In genomic region chr16:29772609-29772988, GRCm38 (mm10) we compare ENCODE assay signal across 16 mouse cellular contexts.
DNase-seq lines count a peak whose midpoint lies in the region; ATAC-seq lines count a peak whose summit lies in the region.
"Had no signal": no experiment of that assay in that cellular context is flagged by ENCODE, and none has a peak within 500 bp of the region (broad histone marks: within the 10 kb centered on the region; RNA-seq: fewer than 3 reads in every experiment).

No protein-coding gene starts in this region.

- no peak overlapping the region for H3K4me3 ChIP-seq in hindbrain, embryonic 10.5 days
- no peak overlapping the region for H3K4me3 ChIP-seq in hindbrain, embryonic 11.5 days (ENCODE audit: low read depth, low read length)
- H3K4me3 ChIP-seq: forebrain, embryonic 12.5 days; limb, embryonic 12.5 days; megakaryocyte, embryonic 14.5 days had no signal

- no peak for DNase-seq in hindbrain, embryonic 10.5 days (ENCODE audit: low spot score)
- no peak for DNase-seq in hindbrain, embryonic 11.5 days (ENCODE audit: low spot score)
- peak; percentile 29 to 44 for DNase-seq in lung, postnatal 4 days
- DNase-seq in lung, postnatal 14 days: no peak
- no peak for DNase-seq in testis, postnatal 14 days (ENCODE audit: low spot score)
- DNase-seq: gastrocnemius, postnatal 25 days; kidney, adult 2 months; kidney, postnatal 4 days; liver, postnatal 0 days; right cerebral cortex, postnatal 25 days had no signal

- peaks cover 55% of the 10 kb centered on the region for H3K27me3 ChIP-seq in hindbrain, embryonic 10.5 days (ENCODE audit: insufficient read depth, poor library complexity, severe bottlenecking)
- 0 out of 2 replicates have a peak, but pooled peaks cover 2% of the 10 kb centered on the region for H3K27me3 ChIP-seq in hindbrain, embryonic 11.5 days (ENCODE audit: control insufficient read depth, insufficient read depth, low read length)

- no peak overlapping the region for H3K4me2 ChIP-seq in hindbrain, embryonic 11.5 days (replicated peaks; ENCODE audit: low read depth, low read length)
- H3K4me2 ChIP-seq: forebrain, embryonic 12.5 days; heart, embryonic 11.5 days; limb, embryonic 12.5 days had no signal

- H3K9ac ChIP-seq in hindbrain, embryonic 11.5 days (ENCODE audit: low read depth, low read length): no peak overlapping the region
- H3K9ac ChIP-seq: forebrain, embryonic 12.5 days; limb, embryonic 12.5 days; liver, postnatal 0 days had no signal

- no peaks in the 10 kb centered on the region for H3K36me3 ChIP-seq in hindbrain, embryonic 10.5 days
- H3K36me3 ChIP-seq in hindbrain, embryonic 11.5 days (ENCODE audit: control insufficient read depth, insufficient read depth, low read length): no peaks in the 10 kb centered on the region
- H3K36me3 ChIP-seq: forebrain, embryonic 12.5 days; limb, embryonic 12.5 days had no signal

- 60% methylated on average over 12 of the region's 12 CpGs for WGBS in hindbrain, embryonic 10.5 days
- 60% methylated on average over 12 of the region's 12 CpGs for WGBS in hindbrain, embryonic 11.5 days

- peaks cover 56% of the 10 kb centered on the region for H3K4me1 ChIP-seq in hindbrain, embryonic 10.5 days (replicated peaks)
- no peaks in the 10 kb centered on the region for H3K4me1 ChIP-seq in hindbrain, embryonic 11.5 days (replicated peaks; ENCODE audit: control insufficient read depth, insufficient read depth, low read length)

- H3K9me3 ChIP-seq in hindbrain, embryonic 10.5 days: no peaks in the 10 kb centered on the region
- H3K9me3 ChIP-seq in hindbrain, embryonic 11.5 days (ENCODE audit: control insufficient read depth, low read length): no peaks in the 10 kb centered on the region
- H3K9me3 ChIP-seq: forebrain, embryonic 12.5 days; limb, embryonic 12.5 days; megakaryocyte, embryonic 14.5 days had no signal

- peak overlapping the region; percentile 59 for H3K27ac ChIP-seq in hindbrain, embryonic 10.5 days
- H3K27ac ChIP-seq in hindbrain, embryonic 11.5 days (ENCODE audit: low read depth, low read length): no peak overlapping the region
- H3K27ac ChIP-seq: forebrain, embryonic 12.5 days had no signal

- ATAC-seq in hindbrain, embryonic 11.5 days (ENCODE audit: low FRiP score): no peak
- peak; percentile 74 for ATAC-seq in common myeloid progenitor, adult 5-6 weeks (replicated peaks; ENCODE audit: low read depth, poor library complexity, severe bottlenecking)
- peak; percentile 98 for ATAC-seq in monocyte, adult 5-6 weeks (replicated peaks; ENCODE audit: insufficient number of reproducible peaks, low FRiP score, low TSS enrichment, poor library complexity, severe bottlenecking)
- ATAC-seq: liver, postnatal 0 days had no signal

Comparison
In these comparisons a context has a peak if more than half of its experiments do, and no peak if none do; other contexts are left out.
1. DNase-seq: peak in lung, postnatal 4 days (2 of 2); none in hindbrain, embryonic 10.5 days (single experiment), hindbrain, embryonic 11.5 days (single experiment), lung, postnatal 14 days (single experiment) and testis, postnatal 14 days (single experiment).